Mouse (Mus musculus): ENCODE data around the gene Farp1. TPM values are rescaled to one million over a fixed set of nuclear protein-coding genes. Genes with fewer than 3 reads are reported as not detected.

Farp1 gene
- polyA plus RNA-seq, 1 experiment from 2014 or later: 45.2 TPM

DNA sequence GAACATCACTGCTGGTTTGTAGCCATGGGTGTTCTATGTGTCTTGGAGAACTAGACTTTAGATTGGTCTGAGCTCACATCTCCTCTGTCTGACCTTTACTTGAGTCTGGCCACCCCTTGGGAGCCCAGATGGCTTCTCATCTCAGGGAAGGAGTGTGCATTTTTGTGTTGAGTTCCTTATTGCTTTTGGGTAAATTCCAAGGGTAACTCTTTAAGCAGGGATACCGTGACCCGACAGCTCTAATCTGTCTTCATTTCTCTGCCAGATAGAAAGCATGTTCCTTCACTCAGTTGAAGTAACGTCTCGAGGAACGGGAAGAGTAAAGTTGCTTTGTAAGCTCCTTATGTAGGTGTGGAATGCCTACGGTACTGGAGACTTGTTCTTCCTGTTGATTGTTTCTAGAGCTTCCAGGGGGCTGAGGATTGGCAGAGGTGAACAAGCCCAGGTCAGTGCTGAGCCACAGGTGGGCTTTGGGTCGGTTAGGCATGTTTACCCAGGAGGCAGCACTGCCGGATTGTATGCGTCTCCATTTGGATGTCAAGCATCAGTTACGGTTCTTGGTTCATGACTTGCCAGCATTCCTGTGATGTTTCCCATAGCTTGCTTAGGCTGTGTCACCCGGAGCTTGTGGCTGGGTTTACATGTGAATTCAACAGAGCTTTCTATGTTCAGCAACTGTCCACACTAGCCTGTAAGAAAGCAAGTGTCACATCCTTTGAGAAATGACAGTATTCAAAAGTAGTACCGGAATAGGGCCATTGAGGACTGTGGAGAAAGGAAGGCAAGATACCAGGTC lies 62.8 kb downstream of the Farp1 start:
- H3K36me3 ChIP-seq (replicated peaks; ENCODE audit: control insufficient read depth, insufficient read depth): no peaks in the 10 kb centered on the region
- H3K4me2 ChIP-seq (replicated peaks): no peak overlapping the region
- no peak overlapping the region for H3K4me3 ChIP-seq (replicated peaks; ENCODE audit: low read length)
- H3K9me3 ChIP-seq (ENCODE audit: control insufficient read depth, low read length): no peaks in the 10 kb centered on the region
- no peak overlapping the region for H3K27ac ChIP-seq
- ATAC-seq (ENCODE audit: low FRiP score) (no peak), DNase-seq (ENCODE audit: low spot score) (no peak)
- H3K9ac ChIP-seq: no peak overlapping the region
- WGBS: 84% methylated on average over 12 of the region's 12 CpGs
- no peaks in the 10 kb centered on the region for H3K4me1 ChIP-seq (replicated peaks; ENCODE audit: control insufficient read depth, insufficient read depth, low read length)
- no peaks in the 10 kb centered on the region for H3K27me3 ChIP-seq (ENCODE audit: control insufficient read depth, insufficient read depth, low read length)

DNA sequence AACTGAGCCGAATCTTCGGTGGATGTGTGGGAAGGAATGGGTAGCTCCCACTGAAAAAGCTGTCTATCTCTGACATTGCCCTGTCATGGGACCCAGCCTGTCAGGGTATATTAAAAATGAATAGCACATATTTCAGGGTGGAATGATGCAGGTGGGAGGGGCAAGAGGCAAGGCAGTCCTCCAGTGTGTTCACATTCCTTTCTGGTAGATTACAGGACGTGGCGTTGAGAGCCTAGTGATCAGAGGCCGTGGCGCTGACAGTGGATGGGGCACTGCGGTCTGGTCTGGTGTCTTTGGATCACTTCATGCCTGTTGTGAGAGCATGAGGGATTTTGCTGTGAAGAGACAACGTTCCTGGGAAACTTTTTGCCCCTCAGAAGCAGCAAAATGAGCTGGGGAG lies 64.1 kb downstream of the Farp1 start:
- 87% methylated on average over 8 of the region's 8 CpGs for WGBS
- Histone ChIP-seq H3K9me3 (ENCODE audit: control insufficient read depth, low read length) (no peaks in the 10 kb centered on the region), H3K27ac (no peak overlapping the region), H3K9ac (no peak overlapping the region), H3K4me1 (replicated peaks; ENCODE audit: control insufficient read depth, insufficient read depth, low read length) (no peaks in the 10 kb centered on the region), H3K4me2 (replicated peaks) (no peak overlapping the region), H3K4me3 (replicated peaks; ENCODE audit: low read length) (no peak overlapping the region), H3K27me3 (ENCODE audit: control insufficient read depth, insufficient read depth, low read length) (no peaks in the 10 kb centered on the region), H3K36me3 (replicated peaks; ENCODE audit: control insufficient read depth, insufficient read depth) (no peaks in the 10 kb centered on the region)
- DNase-seq (ENCODE audit: low spot score) (no peak), ATAC-seq (ENCODE audit: low FRiP score) (no peak)

DNA sequence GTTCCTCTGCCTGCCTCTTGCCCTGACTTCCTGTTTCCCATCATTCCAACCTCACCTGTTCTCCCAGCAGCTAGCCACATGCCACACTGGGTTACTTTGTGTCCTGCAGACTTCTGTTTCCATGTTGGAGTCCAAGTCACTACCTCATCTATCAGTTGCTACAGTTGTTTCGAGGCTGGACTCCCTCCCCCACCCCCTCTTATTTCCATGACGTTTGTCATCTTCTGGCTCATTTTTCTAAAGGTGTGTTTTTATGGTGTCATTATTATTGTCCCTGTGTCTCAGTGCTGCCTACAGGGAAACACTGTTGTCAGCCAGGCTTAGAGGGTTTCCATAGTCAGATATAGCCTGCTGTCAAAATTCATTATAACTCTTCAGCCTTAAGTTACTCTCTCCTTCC lies 64.9 kb downstream of the Farp1 start:
- no peaks in the 10 kb centered on the region for H3K9me3 ChIP-seq (ENCODE audit: control insufficient read depth, low read length)
- no peaks in the 10 kb centered on the region for H3K4me1 ChIP-seq (replicated peaks; ENCODE audit: control insufficient read depth, insufficient read depth, low read length)
- no peak overlapping the region for H3K9ac ChIP-seq
- H3K27ac ChIP-seq: no peak overlapping the region
- DNase-seq (ENCODE audit: low spot score) (no peak), ATAC-seq (ENCODE audit: low FRiP score) (no peak)
- H3K27me3 ChIP-seq (ENCODE audit: control insufficient read depth, insufficient read depth, low read length): no peaks in the 10 kb centered on the region
- no peak overlapping the region for H3K4me2 ChIP-seq (replicated peaks)
- no peaks in the 10 kb centered on the region for H3K36me3 ChIP-seq (replicated peaks; ENCODE audit: control insufficient read depth, insufficient read depth)
- 58% methylated on average over 2 of the region's 2 CpGs for WGBS
- no peak overlapping the region for H3K4me3 ChIP-seq (replicated peaks; ENCODE audit: low read length)

DNA sequence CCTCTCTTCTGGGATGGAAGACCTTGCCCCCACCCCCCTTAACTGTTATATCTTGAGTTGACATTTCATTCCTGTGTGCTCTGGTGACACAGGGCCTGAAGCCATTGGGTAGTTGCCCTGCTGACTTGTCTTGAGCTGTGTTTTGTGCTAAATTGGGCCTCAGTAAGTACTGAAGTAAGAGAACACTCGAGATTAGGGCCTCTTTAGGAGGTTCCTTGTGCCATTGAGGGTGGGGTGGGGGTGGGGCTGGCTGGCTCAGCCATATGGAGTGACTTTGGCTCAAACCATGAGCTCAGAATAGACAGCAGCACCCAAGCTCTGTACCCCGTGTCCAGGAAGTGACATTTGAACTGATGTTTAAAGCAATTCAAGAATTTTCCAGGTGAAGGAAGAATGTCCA lies 65.8 kb downstream of the Farp1 start:
- DNase-seq (ENCODE audit: low spot score): no peak
- Histone ChIP-seq H3K27ac (no peak overlapping the region), H3K4me2 (replicated peaks) (no peak overlapping the region), H3K9ac (no peak overlapping the region), H3K4me3 (replicated peaks; ENCODE audit: low read length) (no peak overlapping the region), H3K36me3 (replicated peaks; ENCODE audit: control insufficient read depth, insufficient read depth) (no peaks in the 10 kb centered on the region), H3K27me3 (ENCODE audit: control insufficient read depth, insufficient read depth, low read length) (no peaks in the 10 kb centered on the region), H3K9me3 (ENCODE audit: control insufficient read depth, low read length) (no peaks in the 10 kb centered on the region), H3K4me1 (replicated peaks; ENCODE audit: control insufficient read depth, insufficient read depth, low read length) (no peaks in the 10 kb centered on the region)
- 46% methylated on average over 2 of the region's 2 CpGs for WGBS
- no peak for ATAC-seq (ENCODE audit: low FRiP score)

DNA sequence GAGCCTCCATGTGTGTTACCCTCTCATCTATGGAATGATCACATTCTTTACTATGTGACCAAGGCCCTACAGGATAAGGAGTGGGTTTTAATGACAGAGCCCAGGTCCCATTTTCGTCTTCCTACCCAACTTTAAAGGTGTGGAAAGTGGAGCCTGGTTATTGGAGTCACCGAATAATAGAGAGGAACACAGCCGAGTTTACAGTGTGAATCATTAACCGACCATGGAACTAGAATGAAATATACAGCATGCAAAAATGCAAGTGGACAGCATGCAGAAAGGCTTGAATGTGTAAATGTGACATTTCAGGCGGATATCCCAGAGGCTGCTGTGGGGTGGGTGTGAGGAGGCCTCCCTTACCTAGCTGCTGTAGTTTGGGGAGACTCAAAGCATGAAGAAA lies 66.5 kb downstream of the Farp1 start:
- Histone ChIP-seq H3K9ac (no peak overlapping the region), H3K4me2 (replicated peaks) (no peak overlapping the region), H3K36me3 (replicated peaks; ENCODE audit: control insufficient read depth, insufficient read depth) (no peaks in the 10 kb centered on the region), H3K4me1 (replicated peaks; ENCODE audit: control insufficient read depth, insufficient read depth, low read length) (no peaks in the 10 kb centered on the region; the same call in 1 of the 2 replicates), H3K9me3 (ENCODE audit: control insufficient read depth, low read length) (no peaks in the 10 kb centered on the region), H3K27me3 (ENCODE audit: control insufficient read depth, insufficient read depth, low read length) (no peaks in the 10 kb centered on the region), H3K4me3 (replicated peaks; ENCODE audit: low read length) (no peak overlapping the region), H3K27ac (no peak overlapping the region)
- ATAC-seq (ENCODE audit: low FRiP score) (no peak), DNase-seq (ENCODE audit: low spot score) (no peak)
- 86% methylated on average over 5 of the region's 5 CpGs for WGBS

DNA sequence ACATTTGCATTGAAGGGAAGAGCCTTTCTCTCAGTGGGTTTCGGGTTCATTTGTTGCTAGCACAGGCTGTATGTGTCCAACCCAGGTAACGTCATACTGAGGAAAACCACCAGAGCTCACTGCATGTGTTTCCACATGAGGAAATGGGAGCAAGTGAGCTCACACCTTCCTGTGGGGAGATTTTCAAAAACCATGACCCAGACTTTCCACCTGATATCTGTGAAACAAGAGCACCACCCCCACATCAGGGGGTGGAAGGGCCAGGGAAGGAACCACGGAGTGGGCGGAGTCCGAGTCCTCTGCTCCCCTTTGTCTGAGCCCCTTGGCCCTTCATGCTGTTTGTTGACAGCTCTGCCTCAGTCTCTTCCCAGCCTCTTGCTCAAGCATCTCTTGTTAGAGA lies 67.6 kb downstream of the Farp1 start:
- H3K36me3 ChIP-seq (replicated peaks; ENCODE audit: control insufficient read depth, insufficient read depth): no peaks in the 10 kb centered on the region
- no peak overlapping the region for H3K4me2 ChIP-seq (replicated peaks)
- no peaks in the 10 kb centered on the region; the same call in 1 of the 2 replicates for H3K4me1 ChIP-seq (replicated peaks; ENCODE audit: control insufficient read depth, insufficient read depth, low read length)
- DNase-seq (ENCODE audit: low spot score) (no peak), ATAC-seq (ENCODE audit: low FRiP score) (no peak)
- H3K27me3 ChIP-seq (ENCODE audit: control insufficient read depth, insufficient read depth, low read length): no peaks in the 10 kb centered on the region
- no peak overlapping the region for H3K9ac ChIP-seq
- 82% methylated on average over 5 of the region's 5 CpGs for WGBS
- H3K27ac ChIP-seq: no peak overlapping the region
- H3K4me3 ChIP-seq (replicated peaks; ENCODE audit: low read length): no peak overlapping the region
- H3K9me3 ChIP-seq (ENCODE audit: control insufficient read depth, low read length): no peaks in the 10 kb centered on the region

DNA sequence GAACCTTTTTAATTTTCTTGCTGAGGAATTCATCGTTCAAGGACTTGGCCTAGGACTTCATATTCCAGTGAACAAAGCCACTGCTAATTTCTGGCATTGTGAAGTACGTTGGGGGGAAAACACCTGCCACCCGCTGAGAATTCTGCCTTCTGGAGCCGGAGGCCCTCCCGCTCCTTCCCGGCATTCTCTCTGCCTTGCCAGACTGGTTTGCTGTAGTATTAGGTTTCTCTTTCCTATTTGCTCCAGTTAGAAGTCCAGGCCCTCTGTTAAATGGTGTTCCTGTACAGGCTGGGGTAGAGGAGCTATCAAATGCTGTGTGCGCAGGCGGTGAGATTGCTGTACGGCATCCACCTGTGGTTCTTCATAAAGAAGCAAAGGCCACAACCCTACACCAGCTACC lies 68.5 kb downstream of the Farp1 start:
- H3K27ac ChIP-seq: peak overlapping the region; percentile 10; the same call in 1 of the 2 replicates
- no peak overlapping the region for H3K4me2 ChIP-seq (replicated peaks)
- DNase-seq (ENCODE audit: low spot score): no peak

DNA sequence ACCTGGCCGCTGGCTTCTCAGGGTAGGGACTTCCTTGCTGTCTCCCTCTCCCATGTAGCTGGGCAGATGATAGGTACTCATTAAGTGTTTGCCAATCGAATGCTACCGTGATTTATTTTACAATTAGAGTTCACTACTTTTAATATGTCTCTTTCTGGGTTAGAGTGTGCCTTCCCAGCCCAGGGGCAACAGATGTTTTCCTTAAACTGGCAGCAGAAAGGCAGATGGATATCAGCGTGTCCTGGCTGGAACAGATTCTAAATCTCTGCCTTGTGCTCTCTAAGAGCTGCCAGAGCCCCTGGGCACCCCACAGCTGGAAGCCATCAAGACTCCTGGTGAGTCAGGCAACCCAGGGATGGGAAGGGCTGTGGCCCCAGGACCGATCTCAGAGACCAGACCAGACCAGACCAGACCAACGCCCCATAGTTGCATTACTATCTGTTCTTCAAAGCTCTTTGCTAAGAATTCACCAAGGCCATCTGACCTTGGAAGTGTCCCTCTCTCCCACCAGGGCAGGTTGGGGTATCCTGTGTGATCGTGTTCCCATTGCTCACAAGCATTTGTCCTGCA lies 69.8 kb downstream of the Farp1 start:
- Histone ChIP-seq H3K9me3 (ENCODE audit: control insufficient read depth, low read length) (no peaks in the 10 kb centered on the region), H3K9ac (no peak overlapping the region), H3K27me3 (ENCODE audit: control insufficient read depth, insufficient read depth, low read length) (no peaks in the 10 kb centered on the region), H3K4me3 (replicated peaks; ENCODE audit: low read length) (no peak overlapping the region), H3K4me1 (replicated peaks; ENCODE audit: control insufficient read depth, insufficient read depth, low read length) (peaks cover 13% of the 10 kb centered on the region), H3K4me2 (replicated peaks) (no peak overlapping the region), H3K36me3 (replicated peaks; ENCODE audit: control insufficient read depth, insufficient read depth) (no peaks in the 10 kb centered on the region), H3K27ac (no peak overlapping the region)
- no peak for ATAC-seq (ENCODE audit: low FRiP score)
- 73% methylated on average over 7 of the region's 7 CpGs for WGBS
- no peak for DNase-seq (ENCODE audit: low spot score)

More for the DNA sequence above, 68.5 kb downstream of the Farp1 start:
- peaks cover 4% of the 10 kb centered on the region; the same call in 1 of the 2 replicates for H3K4me1 ChIP-seq (replicated peaks; ENCODE audit: control insufficient read depth, insufficient read depth, low read length)
- H3K36me3 ChIP-seq (replicated peaks; ENCODE audit: control insufficient read depth, insufficient read depth): no peaks in the 10 kb centered on the region
- no peaks in the 10 kb centered on the region for H3K9me3 ChIP-seq (ENCODE audit: control insufficient read depth, low read length)
- no peak overlapping the region for H3K4me3 ChIP-seq (replicated peaks; ENCODE audit: low read length)
- WGBS: 69% methylated on average over 9 of the region's 9 CpGs
- ATAC-seq (ENCODE audit: low FRiP score): no peak
- H3K27me3 ChIP-seq (ENCODE audit: control insufficient read depth, insufficient read depth, low read length): no peaks in the 10 kb centered on the region
- H3K9ac ChIP-seq: no peak overlapping the region

DNA sequence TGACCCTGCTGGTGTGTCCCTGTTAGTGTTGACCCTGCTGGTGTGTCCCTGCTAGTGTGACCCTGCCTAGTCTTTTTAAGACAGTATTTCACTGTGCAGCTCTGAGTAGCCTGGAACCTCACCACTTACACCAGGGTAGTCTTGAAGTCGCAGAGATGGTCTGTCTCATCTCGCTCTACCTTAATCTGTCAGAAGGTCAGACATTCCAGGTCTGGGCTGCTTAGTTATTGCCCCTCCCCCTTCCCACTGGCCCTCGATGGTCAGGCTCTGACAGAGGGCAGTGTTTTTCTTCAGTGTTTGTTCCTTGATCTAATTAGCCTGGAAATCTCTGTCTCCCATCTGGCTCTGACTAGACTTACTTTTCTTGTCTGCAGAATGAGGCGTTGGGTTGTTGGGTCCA lies 71.9 kb downstream of the Farp1 start:
- WGBS: 63% methylated on average over 4 of the region's 4 CpGs
- ATAC-seq (ENCODE audit: low FRiP score): 0 out of 2 replicates have a peak, but pooled peaks have one; percentile 35
- H3K27ac ChIP-seq: no peak overlapping the region
- no peaks in the 10 kb centered on the region for H3K27me3 ChIP-seq (ENCODE audit: control insufficient read depth, insufficient read depth, low read length)
- H3K36me3 ChIP-seq (replicated peaks; ENCODE audit: control insufficient read depth, insufficient read depth): no peaks in the 10 kb centered on the region
- no peak overlapping the region for H3K9ac ChIP-seq
- no peak overlapping the region for H3K4me2 ChIP-seq (replicated peaks)
- H3K4me1 ChIP-seq (replicated peaks; ENCODE audit: control insufficient read depth, insufficient read depth, low read length): peaks cover 13% of the 10 kb centered on the region
- no peaks in the 10 kb centered on the region for H3K9me3 ChIP-seq (ENCODE audit: control insufficient read depth, low read length)
- H3K4me3 ChIP-seq (replicated peaks; ENCODE audit: low read length): no peak overlapping the region
- DNase-seq (ENCODE audit: low spot score): no peak

Data from hindbrain, embryonic 14.5 days (tissue).